Mouse (Mus musculus) heart, embryonic 14.5 days (tissue): ENCODE results near the gene Lhx1. TPM values are rescaled to one million over a fixed set of nuclear protein-coding genes. Genes with fewer than 3 reads are reported as not detected.

ENCODE experiments used
- ATAC-seq: fragments of 200-750 bp; cut with Nextera tagmentation; 2 replicates; pipeline ENCODE4 v1.8.0; 2017; ENCODE audit warnings: low read depth, moderate TSS enrichment; ENCODE audit not compliant: insufficient number of reproducible peaks, insufficient read depth, low FRiP score
- H3K27ac ChIP-seq, 2 experiments: fragments of 200-500 bp in 1 of 2; fragments of 300-500 bp in 1 of 2; sonication (generic) in 1 of 2; replicated peaks in 1 of 2; 2 replicates each; pipeline ENCODE4 v1.5.1; 2012 to 2014; ENCODE audit warnings: low read depth in 2 of 2, low read length in 2 of 2, control low read depth in 1 of 2, mild to moderate bottlenecking in 1 of 2, mixed read lengths in 1 of 2; ENCODE audit not compliant: control insufficient read depth in 1 of 2, insufficient read depth in 1 of 2
- H3K27me3 ChIP-seq: fragments of 300-500 bp; sonication (generic); 2 replicates; pipeline ENCODE4 v1.6.1; 2014; ENCODE audit warnings: mild to moderate bottlenecking, low read length, control low read depth; ENCODE audit not compliant: control insufficient read depth, insufficient read depth
- H3K36me3 ChIP-seq: fragments of 300-500 bp; sonication (generic); 2 replicates; pipeline ENCODE4 v1.6.1; 2014; ENCODE audit warnings: mild to moderate bottlenecking, control low read depth, low read length, mixed read lengths; ENCODE audit not compliant: control insufficient read depth, insufficient read depth
- H3K4me1 ChIP-seq, 2 experiments: fragments of 200-500 bp in 1 of 2; fragments of 300-500 bp in 1 of 2; sonication (generic) in 1 of 2; 2 replicates each; pipeline ENCODE4 v1.6.1; 2012 to 2014; ENCODE audit warnings: low read length in 2 of 2, control low read depth in 1 of 2, mixed read lengths in 1 of 2; ENCODE audit not compliant: control insufficient read depth in 2 of 2, insufficient read depth in 2 of 2
- H3K4me2 ChIP-seq: fragments of 300-500 bp; sonication (generic); 2 replicates; pipeline ENCODE4 v1.6.1; 2014; ENCODE audit warnings: mild to moderate bottlenecking, low read length
- H3K4me3 ChIP-seq, 2 experiments: fragments of 200-500 bp in 1 of 2; fragments of 300-500 bp in 1 of 2; sonication (generic) in 1 of 2; 2 replicates each; pipeline ENCODE4 v1.5.1; 2012 to 2014; ENCODE audit warnings: low read length in 2 of 2, mild to moderate bottlenecking in 2 of 2, control low read depth in 1 of 2, low read depth in 1 of 2, moderate library complexity in 1 of 2; ENCODE audit not compliant: control insufficient read depth in 1 of 2, insufficient read depth in 1 of 2
- H3K9ac ChIP-seq: fragments of 300-500 bp; sonication (generic); 2 replicates; pipeline ENCODE4 v1.6.1; 2014; ENCODE audit warnings: mild to moderate bottlenecking, low read length
- H3K9me3 ChIP-seq: fragments of 300-500 bp; sonication (generic); 2 replicates; pipeline ENCODE4 v1.6.1; 2016; ENCODE audit warnings: low read length, control low read depth; ENCODE audit not compliant: control insufficient read depth
- WGBS: fragments of 180-500 bp; shearing (Covaris S2); extraction: QIAGEN DNeasy Blood & Tissue Kit; methylation state at CpG from one replicate; pipeline ENCODE4 v1.1.7; 2014; 5-methylcytosine and 5-hydroxymethylcytosine counted together
- polyA plus RNA-seq: library from polyadenylated mRNA; unstranded; fragments of >200 nt; fragmentation: Nextera tagmentation; extraction: Ambion mirVana; gene quantifications from 2 replicates; pipeline ENCODE4 v1.2.1, GENCODE M21; 2014

Gene Lhx1
- polyA plus RNA-seq, 1 experiment from 2014 or later: not detected

GRCm38 (mm10) chr11:84520269-84521070 lies 4.9 kb downstream of the Lhx1 start:
- Histone ChIP-seq H3K4me2 (no peak overlapping the region), H3K9ac (no peak overlapping the region), H3K27me3 (peaks cover 97% of the 10 kb centered on the region), H3K4me1 (peaks cover 9 to 17% of the 10 kb centered on the region in 2 experiments; a peak in 2 of 4 replicates), H3K4me3 (no peak overlapping the region; a peak in 1 of 4 replicates), H3K27ac (no peak overlapping the region), H3K9me3 (no peaks in the 10 kb centered on the region), H3K36me3 (no peaks in the 10 kb centered on the region)
- 9% methylated on average over 30 of the region's 31 CpGs for WGBS
- ATAC-seq: no peak

DNA sequence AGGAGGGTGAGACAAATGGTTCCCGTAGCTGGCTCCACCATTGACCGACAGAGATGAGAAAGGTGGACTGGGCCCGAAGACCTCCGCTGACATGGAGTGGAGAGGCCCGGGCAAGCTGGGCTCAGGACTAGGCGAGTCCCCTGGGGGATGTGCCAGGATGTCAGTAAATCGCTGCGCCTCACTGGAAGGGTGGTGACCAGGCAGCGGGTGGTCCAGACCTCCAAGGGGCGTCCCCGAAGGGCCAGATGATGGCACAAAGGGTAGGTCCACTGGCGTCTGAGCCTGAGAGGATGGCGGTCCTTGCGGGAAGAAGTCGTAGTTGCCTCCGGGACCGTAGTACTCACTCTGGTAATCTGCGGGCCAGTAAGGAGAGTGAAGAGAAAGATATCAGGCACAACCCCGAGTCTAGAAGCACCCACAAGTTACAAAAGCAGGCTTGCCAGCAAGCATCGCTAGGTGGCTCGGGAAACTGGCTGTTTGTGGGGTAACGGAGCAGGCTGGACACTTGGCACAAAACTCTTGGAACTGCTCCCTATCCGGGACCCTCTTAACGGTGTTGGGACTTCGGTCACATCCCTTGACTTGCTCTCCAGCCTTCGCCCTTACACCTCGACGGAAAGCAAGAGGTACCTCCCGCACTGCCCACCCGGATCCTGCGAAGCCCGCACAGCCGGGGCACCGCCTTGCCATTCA lies 5.6 kb downstream of the Lhx1 start:
- Histone ChIP-seq H3K4me2 (no peak overlapping the region), H3K9ac (no peak overlapping the region), H3K27ac (no peak overlapping the region), H3K36me3 (no peaks in the 10 kb centered on the region), H3K4me1 (peaks cover 4 to 11% of the 10 kb centered on the region in 2 experiments; a peak in 2 of 4 replicates), H3K9me3 (no peaks in the 10 kb centered on the region), H3K27me3 (peaks cover 97% of the 10 kb centered on the region), H3K4me3 (no peak overlapping the region; a peak in 1 of 4 replicates)
- WGBS: 25% methylated on average over 34 of the region's 34 CpGs
- ATAC-seq: no peak

DNA sequence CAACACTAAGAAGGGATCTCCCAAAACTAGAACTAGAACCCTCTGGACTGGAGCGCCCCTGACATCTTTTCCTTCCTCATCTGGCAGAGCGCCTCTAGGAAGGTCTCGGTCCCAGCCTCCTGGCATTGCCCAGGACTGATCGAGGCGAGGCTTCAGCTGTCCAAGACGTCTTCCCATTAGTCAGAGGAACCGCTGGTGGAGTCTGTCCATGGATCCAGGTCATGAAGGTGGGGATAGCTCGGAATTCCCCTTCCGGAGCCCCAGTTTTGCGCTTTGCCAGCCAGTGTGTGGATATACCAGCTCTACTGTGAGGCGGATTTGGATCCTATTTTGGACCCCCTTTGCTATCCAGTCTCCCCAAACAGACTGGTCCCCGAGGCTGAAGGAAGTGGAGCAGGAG lies 6.3 kb downstream of the Lhx1 start:
- no peak overlapping the region for H3K4me2 ChIP-seq
- peaks cover 4 to 8% of the 10 kb centered on the region in 2 experiments; a peak in 1 of 4 replicates for H3K4me1 ChIP-seq
- H3K27ac ChIP-seq: no peak overlapping the region
- H3K9me3 ChIP-seq: no peaks in the 10 kb centered on the region
- no peak overlapping the region for H3K4me3 ChIP-seq
- no peaks in the 10 kb centered on the region for H3K36me3 ChIP-seq
- no peak for ATAC-seq
- WGBS: 58% methylated on average over 12 of the region's 12 CpGs
- peaks cover 97% of the 10 kb centered on the region for H3K27me3 ChIP-seq
- H3K9ac ChIP-seq: no peak overlapping the region

DNA sequence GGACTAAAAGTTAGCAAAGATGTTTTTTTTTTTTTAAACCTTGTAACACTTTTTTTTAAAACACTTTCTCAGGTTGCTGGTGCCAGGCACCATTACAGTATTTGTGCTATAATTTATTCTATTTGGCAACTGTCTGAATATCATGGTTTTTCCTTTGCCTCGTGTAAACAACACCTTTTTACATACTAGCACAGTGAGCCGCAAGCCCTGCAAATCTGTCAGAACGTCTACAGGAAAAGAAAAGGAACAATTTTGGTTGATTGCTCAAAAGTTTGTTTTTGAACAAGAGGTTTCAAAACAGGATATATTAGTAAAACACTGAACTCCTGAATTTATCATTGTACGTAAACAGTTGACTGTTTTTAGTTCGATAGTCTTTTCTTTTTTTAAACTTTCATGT lies 7.1 kb downstream of the Lhx1 start:
- Histone ChIP-seq H3K4me2 (no peak overlapping the region), H3K27me3 (peaks cover 90% of the 10 kb centered on the region), H3K9me3 (no peaks in the 10 kb centered on the region), H3K4me3 (no peak overlapping the region), H3K9ac (no peak overlapping the region), H3K27ac (no peak overlapping the region), H3K4me1 (peaks cover 4% of the 10 kb centered on the region in 2 experiments; a peak in 1 of 4 replicates), H3K36me3 (no peaks in the 10 kb centered on the region)
- ATAC-seq: no peak
- 72% methylated on average over 5 of the region's 5 CpGs for WGBS

DNA sequence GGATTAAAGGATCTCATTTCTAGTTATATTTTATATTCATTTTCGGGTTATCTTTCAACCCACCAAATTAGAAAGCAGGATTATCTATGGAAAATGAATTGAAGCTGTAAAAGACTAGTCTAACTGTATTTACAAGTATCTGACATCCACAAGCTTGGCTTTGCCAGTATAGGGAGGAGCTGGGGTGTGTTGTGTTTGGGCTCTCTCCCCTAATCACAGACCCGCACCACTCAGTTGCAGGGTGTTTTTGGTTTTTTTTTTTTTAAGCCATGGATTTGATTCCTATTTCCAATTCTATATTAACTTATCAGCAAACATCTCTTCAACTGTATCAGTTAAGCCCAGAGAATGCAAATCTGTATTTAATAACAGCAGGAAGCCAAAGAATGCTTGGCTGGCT lies 7.9 kb downstream of the Lhx1 start:
- peaks cover 82% of the 10 kb centered on the region for H3K27me3 ChIP-seq
- H3K4me3 ChIP-seq: no peak overlapping the region
- WGBS: 52% methylated on average over 2 of the region's 2 CpGs
- H3K9me3 ChIP-seq: no peaks in the 10 kb centered on the region
- no peak overlapping the region for H3K27ac ChIP-seq
- H3K36me3 ChIP-seq: no peaks in the 10 kb centered on the region
- no peak overlapping the region for H3K9ac ChIP-seq
- no peak for ATAC-seq
- peaks cover 0 to 6% of the 10 kb centered on the region in 2 experiments; a peak in 2 of 4 replicates for H3K4me1 ChIP-seq
- no peak overlapping the region for H3K4me2 ChIP-seq

DNA sequence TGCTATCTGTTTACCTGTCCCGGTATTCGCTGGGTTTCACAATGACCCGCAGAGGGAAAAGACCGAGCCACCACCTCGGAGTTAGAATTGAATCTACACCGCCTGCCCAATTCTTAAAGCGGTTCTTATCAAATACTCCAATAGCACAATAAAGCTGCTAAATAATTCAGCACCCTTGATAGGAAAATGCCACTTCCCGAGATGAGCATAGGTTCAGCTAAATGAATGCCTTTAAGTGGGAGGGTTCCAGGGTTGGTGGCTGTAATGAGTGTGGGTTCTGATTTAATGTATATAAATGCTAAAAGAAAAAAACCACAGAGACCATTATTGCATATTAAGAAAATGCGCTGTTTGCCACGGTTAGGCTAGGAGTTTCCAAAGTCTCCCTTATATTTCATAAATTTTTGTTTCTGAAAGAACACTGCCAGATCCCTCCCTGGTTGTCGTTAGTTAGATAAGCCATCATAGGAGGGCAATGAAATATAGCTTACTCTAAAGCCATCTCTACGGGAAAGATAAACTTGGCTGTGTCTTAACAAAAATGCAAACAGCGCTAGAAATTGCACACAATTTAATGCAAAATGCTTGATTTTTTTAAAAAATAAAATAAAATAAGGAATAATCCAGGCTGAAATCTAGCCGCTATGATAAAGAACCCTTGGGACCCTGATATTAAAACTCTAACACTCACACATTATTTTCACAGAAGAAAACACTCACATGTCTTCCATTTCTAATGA lies 8.7 kb downstream of the Lhx1 start:
- H3K9ac ChIP-seq: no peak overlapping the region
- H3K27ac ChIP-seq: no peak overlapping the region
- H3K9me3 ChIP-seq: no peaks in the 10 kb centered on the region
- WGBS: 14% methylated on average over 14 of the region's 14 CpGs
- peaks cover 75% of the 10 kb centered on the region for H3K27me3 ChIP-seq
- H3K4me1 ChIP-seq: peaks cover 0 to 7% of the 10 kb centered on the region in 2 experiments; a peak in 2 of 4 replicates
- ATAC-seq: no peak
- 0 out of 2 replicates have a peak, but pooled peaks cover 4% of the 10 kb centered on the region for H3K36me3 ChIP-seq
- no peak overlapping the region for H3K4me3 ChIP-seq
- H3K4me2 ChIP-seq: no peak overlapping the region
